Mouse (Mus musculus) myocyte (in vitro differentiated cells): ENCODE results near the gene Col9a1.

Experiments used
- E2F4 ChIP-seq: IDR thresholded peaks from one replicate; pipeline ENCODE4 v1.6.1; 2011; ENCODE audit warnings: mild to moderate bottlenecking, control low read depth, moderate library complexity; ENCODE audit not compliant: insufficient read depth
- POLR2A ChIP-seq: IDR thresholded peaks from one replicate; pipeline ENCODE4 v1.6.1; 2011; ENCODE audit warnings: low read depth, mild to moderate bottlenecking, control low read depth, moderate library complexity; ENCODE audit not compliant: insufficient read length

DNA sequence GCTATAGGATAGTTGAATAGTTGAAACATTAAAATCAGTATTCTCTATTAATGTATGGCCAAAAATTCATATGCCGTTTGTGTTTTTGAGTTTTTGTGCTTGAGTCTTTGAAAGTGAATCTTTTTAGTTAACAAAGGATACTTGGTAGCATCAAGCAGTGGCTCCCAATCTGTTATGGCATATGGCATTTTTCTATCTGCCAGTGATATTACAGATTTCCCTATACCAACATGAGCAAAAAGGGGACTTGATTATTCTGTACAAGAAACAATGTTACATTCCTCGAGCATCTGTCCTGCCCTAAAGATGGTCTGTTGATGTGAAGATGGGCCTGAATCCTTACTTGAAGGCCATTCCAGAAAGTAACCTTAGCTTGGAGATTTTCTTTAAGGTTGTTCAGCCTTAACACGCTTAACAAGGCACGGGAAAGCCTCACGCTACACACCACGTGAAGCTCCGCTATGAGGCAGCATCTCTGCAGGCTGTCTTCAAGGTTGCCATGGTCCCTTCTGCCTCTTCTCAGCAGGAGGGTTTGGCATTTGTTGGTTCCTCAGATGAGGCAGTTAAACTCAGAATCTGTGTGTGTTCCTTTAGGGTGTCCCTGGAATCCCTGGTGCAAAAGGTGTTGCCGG, 45.7 kb downstream of the Col9a1 start:
- no peak for TF ChIP-seq POLR2A
- no peak for TF ChIP-seq E2F4
